Mouse (Mus musculus) erythroblast, embryonic 14.5 days (primary cell): ENCODE measurements at regions not wholly inside any gene's neighbourhood (a gene's known extent, or its start where the extent isn't known, plus 50 kb on each side); places are given as distances from the start of the nearest gene placed in this dataset.

Source experiments
- GATA1 ChIP-seq: IDR thresholded peaks from 2 replicates; pipeline ENCODE4 v1.6.1; 2012; ENCODE audit warnings: low read length, inconsistent platforms, mixed read lengths
- TAL1 ChIP-seq: IDR thresholded peaks from 3 replicates; pipeline ENCODE4 v1.6.1; 2012; ENCODE audit warnings: low read length, inconsistent platforms, mixed read lengths

DNA sequence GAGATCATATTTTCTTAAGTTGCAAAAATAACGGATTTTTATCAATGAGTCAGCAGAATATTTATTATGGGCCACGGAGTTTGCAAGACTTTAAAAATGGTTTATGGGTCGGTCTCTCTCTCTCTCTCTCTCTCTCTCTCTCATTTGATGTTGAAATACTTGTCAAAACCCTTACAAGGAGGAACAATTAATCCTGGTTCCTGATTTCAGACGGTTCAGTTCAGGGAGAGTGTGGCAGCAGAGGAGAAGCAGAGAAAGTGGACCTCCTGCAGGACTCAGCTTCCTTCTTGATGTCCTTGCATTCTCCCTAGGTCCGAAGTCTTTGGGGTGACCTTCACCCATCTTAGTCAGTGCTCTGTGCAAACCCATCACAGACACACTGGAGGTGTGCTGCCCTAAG is 57.4 kb upstream of the Nr5a2 start:
- TF ChIP-seq TAL1 (no peak), GATA1 (no peak)
